Mouse (Mus musculus) liver, adult (tissue): ENCODE measurements around the gene Leo1.

Experiments used
- GATA4 ChIP-seq: IDR thresholded peaks from 2 replicates; pipeline ENCODE4 v1.6.1; 2014; ENCODE audit warnings: mild to moderate bottlenecking, low read length; ENCODE audit not compliant: insufficient replicate concordance

Leo1 gene

DNA sequence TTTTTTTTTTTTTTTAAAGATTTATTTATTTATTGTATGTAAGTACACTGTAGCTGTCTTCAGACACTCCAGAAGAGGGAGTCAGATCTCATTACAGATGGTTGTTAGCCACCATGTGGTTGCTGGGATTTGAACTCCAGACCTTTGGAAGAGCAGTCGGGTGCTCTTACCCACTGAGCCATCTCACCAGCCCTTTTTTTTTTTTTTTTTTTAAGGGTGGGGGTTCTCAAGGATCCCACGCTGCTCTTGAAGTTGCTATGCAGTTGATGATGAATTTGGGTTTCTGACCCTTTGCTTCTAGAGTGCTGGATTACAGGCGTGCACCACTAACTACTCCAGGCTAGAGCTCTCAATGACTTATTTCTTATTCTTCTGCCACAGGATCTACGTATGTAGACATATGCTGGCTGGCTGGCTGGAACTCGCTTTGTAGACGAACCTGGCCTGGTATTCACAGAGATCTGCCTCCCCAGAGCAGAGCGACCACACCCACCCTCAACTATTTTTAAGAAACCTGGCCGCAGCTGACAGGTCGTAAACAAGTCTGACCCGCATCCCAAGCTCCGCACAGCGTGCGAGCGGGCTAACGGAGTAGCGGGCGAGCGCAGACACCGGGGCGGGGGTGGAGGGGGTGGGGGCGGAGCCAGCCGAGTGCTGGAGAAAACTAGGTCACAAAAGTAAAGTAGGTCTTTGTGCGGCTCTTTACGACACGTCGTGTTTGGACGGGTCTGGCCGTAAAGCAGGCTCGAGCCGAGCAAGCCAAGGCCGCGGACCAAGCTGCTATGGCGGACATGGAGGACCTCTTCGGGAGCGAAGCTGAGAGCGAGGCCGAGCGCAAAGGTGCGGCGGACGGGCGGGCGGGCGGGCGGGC lies at the start of gene Leo1:
Leo1 (plus strand) TSS at position 729 of the 871 bp plus-strand sequence.
- TF ChIP-seq GATA4 = no peak

DNA sequence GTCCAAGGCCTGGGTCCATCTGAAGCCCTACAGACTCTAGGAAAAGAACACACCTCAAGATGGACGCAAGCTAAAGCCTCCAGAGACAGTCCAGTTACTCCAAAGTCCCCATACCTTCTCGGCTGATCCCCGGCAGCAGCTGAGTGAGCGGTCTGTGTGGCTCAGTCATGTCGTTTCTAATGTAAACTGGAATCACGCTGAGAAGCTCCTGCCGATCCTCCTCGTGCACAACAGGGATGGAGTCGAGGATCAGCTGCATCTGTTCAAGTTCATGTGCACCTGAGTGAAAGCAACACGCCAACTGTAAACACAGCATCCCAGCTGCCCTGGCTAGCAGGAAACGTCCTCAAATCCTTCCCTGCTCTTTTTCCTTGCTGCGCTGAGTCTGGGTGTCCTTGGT lies 48.1 kb upstream of the Leo1 start:
- no peak for TF ChIP-seq GATA4

DNA sequence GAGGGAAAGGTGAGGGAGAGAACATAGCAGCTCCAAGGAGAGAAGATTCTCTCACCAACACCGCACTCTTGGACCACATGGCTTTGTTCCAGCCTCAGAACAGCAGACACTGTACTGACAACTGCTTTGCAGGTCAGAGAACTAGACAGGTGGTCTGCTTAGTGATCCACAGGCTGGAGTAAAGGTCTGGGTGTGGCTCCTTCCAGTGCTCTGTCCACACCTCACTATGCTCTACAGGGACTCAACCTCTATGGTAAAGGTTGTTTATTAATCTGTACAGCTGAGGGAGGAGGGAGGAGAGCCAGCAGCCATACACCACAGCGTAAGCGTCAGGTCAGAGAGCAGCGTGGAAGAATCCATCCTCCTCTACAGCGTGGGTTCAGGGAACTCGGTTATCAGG lies 45.4 kb upstream of the Leo1 start:
- TF ChIP-seq GATA4 = no peak

DNA sequence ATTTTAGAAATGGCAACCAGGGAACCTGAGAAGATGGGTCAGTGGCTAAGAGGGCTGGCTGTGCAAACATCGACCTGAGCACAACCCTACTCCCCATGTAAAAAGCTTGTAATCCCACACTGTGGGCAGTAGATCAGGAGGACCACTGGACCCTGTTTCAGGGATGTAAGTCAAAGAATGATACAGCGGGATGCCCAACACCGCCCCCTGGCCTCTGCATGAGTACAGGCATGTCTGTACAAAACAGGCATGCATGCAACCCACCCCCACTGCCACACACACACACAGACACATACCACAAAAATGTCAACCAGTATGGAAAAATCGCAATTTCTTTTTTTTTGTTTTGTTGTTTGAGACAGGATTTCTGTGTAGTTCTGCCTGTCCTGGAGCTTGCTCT lies 42.3 kb upstream of the Leo1 start:
- TF ChIP-seq GATA4 = no peak

- no peak for TF ChIP-seq GATA4
These were observed 40.7 kb upstream of the Leo1 start for GRCm38 (mm10) chr9:75400639-75401038.

DNA sequence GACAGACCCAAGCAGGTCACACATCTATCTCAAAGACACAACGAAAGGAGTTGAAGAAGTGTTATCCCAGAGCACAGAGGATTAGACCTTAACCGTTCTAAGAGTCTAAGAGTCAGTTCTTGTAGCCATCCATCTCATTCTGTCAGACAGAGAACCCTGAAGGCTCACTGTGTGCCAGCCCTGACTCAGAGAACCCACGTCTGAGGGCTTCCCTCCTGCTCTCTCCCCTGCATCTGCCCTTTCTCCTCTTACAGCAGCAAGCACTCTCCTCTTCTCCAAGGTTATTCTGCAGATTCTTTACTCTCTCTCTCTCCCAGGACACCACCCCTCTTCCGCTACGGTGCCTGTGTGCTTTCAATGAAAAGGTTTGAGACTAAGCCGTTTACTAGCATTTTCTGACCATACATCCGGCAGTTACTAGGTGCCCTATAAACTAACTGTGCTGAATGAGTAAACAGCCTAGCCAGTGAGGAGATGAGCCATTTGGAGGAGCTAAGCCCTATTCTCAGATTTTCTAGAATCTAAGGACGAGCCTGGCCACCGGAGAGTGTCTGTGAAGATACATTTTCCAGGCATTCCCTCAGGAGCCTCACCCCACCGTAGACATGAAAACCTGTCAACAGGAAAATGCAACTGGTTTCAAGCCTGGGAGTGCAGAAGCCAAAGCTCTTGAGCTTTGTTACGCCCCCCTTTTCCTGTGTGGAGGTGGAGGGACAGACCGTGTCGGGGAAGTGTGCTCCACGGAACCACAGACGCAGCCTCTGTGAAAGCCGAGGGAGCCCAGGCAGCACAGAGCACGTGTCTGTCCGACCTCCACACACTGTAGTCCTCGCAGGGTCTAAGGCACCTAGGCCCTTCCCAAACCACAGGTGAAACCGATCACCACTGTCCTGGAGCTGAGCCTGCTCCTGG lies 39.5 kb upstream of the Leo1 start:
- no peak for TF ChIP-seq GATA4

GRCm38 (mm10) chr9:75403520-75403919 lies 37.8 kb upstream of the Leo1 start:
- TF ChIP-seq GATA4 = no peak

- TF ChIP-seq GATA4 = no peak
These were observed 35.2 kb upstream of the Leo1 start for GRCm38 (mm10) chr9:75406121-75406520.

- TF ChIP-seq GATA4 = no peak
These were observed 33.5 kb upstream of the Leo1 start for GRCm38 (mm10) chr9:75407803-75408202.

- TF ChIP-seq GATA4 = no peak
These were observed 33.0 kb upstream of the Leo1 start for GRCm38 (mm10) chr9:75408204-75408826.

DNA sequence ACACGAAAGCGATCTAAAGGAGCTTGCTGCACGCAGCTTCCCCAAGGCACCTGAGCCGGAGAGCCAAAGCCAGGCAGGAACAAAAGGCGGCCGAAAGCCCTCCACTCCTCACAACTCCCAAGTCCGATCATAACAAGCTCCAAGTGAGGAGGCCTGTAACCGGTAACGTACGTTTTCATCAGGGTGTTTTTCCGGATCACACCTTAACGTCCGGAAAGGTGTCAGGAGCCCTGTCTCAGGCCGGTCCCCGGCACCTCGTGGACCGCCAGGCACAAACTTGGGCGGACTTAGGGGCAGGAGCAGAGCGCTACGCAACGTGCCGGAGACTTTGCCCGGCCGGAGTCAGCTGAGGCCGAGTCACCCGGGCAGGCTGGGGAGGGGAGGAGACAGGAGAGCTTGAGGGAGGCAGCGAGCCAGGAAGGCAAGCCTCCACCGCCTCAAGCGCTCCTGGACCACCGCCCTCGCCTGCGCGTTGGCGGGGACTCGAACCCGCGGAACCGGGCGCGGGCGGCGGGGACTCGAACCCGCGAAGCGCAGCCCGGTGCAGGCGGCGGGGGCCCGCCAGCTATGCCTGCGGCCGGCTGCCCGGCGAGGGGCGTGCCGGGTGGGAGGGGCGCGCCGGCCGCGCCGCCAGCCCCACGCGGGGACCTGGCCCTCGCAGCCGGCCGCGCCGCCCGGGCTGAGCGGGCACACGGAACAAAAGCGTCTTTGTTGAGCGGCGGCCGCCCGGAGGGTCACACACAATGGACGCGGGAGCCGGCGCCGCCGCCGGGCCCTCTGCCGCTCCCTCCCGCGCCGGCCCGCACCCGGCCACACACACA lies 32.1 kb upstream of the Leo1 start:
- no peak for TF ChIP-seq GATA4

DNA sequence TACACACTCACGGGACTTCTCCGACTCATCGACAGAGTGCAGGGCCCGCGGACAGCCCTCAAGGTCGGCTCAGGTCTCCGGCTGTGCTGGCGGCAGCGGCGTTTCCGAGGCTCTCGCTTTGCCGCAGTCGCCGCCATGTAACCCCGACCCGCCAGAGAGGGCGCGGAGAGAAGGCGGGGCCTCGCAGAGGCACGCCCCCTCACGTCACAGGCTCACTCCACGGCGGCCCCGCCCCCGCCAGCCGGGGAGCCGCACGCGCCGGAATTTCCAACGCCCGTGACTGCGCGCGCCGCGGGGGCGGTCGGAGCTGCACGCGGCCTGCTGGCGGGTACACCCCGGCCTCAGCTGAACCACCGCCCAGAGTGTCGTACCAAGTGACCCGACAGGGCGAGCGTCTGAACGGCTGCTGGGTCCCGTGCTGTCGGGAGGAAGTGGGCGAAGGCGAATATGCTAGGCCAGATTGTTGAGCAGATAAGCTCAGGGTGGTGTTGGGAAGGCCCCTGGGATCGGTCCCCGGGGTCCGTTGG lies 31.4 kb upstream of the Leo1 start, which contains the start of gene Mapk6:
Mapk6 (minus strand) TSS at position 154 of the 527 bp plus-strand sequence.
- peak; percentile 88; the same call in 1 of the 2 replicates for TF ChIP-seq GATA4

DNA sequence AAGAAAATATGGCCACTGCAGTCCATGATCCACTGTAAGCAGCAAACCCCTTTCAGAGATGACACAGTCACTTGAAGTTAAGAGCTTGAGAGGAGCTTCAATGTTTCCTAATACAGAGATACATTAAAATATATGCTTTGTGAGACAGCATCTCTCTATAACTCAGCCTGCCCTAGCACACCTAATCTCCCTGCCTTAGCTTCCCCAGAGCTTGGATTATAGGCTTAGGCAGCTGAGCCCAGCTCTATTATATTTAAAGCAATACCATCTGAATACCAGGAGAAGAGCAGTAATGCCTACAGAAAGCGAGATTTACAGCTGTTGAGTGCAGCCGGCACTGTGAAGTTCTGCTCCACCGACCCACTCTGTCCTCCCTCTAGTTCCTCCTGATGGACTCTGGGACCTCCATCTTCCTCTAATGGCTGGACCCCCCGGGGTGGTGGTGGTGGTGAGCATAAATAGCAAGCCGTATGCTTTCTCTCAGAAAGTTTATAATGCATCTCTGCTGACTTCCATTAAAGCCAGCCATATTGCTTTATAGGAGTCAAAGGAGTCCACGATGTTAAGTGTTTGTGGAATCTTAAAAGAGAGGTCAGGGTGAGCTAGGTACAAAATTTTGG lies 30.3 kb upstream of the Leo1 start:
- no peak for TF ChIP-seq GATA4

- no peak; the same call in 1 of the 2 replicates for TF ChIP-seq GATA4
These were observed 29.7 kb upstream of the Leo1 start for GRCm38 (mm10) chr9:75411584-75411983.
